Comparison of ENCODE assay signal across 10 mouse cellular contexts in the genomic region with DNA sequence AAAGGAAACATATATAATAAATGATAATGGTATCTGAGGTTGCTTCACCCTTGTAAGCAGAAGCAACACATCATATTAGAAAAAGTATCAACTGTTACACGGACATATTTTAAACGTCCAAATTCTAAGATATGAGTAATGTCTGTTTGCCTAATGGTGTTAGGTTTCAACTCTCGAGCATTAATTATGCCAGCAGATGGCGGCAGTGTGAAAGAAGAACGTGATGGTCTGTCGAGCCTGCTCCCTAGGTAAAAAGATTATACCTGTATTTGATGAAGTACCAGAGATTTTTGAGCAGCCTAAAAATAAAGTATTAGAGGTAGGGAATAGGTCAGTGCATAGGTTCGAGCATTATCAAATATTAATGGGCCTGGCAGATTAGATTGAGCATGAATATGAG. TPM values are rescaled to one million over a fixed set of nuclear protein-coding genes. Genes with fewer than 3 reads are reported as not detected.
DNase-seq lines count a peak whose midpoint lies in the region; TF ChIP-seq lines count a peak whose summit lies in the region.
"Had no signal": no experiment of that assay in that cellular context is flagged by ENCODE, and none has a peak within 500 bp of the region (broad histone marks: within the 10 kb centered on the region; RNA-seq: fewer than 3 reads in every experiment).

No protein-coding gene starts in this region.

- H3K9me3 ChIP-seq in CH12.LX (replicated peaks; ENCODE audit: low read length), result no peaks in the 10 kb centered on the region

- H3K36me3 ChIP-seq in CH12.LX (replicated peaks in 1 of 2; ENCODE audit: control insufficient read depth in 1 of 2, insufficient read depth in 1 of 2, low read length in 1 of 2), result no peaks in the 10 kb centered on the region

- H3K4me1 ChIP-seq in CH12.LX (ENCODE audit: control insufficient read depth in 1 of 2, insufficient read depth in 2 of 2), result peaks cover 0 to 4% of the 10 kb centered on the region in 2 experiments; a peak in 2 of 4 replicates

- peak; percentile 97 for TF ChIP-seq RAD21 in CH12.LX (IDR thresholded peaks at IDR 0.05; ENCODE audit: low read depth, low read length)

- no peaks in the 10 kb centered on the region for H3K79me2 ChIP-seq in CH12.LX (replicated peaks; ENCODE audit: control insufficient read depth, extremely low read depth, insufficient read depth, poor library complexity, severe bottlenecking)

- no peak overlapping the region for H3K27ac ChIP-seq in CH12.LX (ENCODE audit: insufficient read depth, low read depth)

- H3K4me2 ChIP-seq in CH12.LX (ENCODE audit: insufficient read depth, low read depth, poor library complexity, severe bottlenecking), result no peak overlapping the region; the same call in 1 of the 2 replicates

- no peak overlapping the region for H3K4me3 ChIP-seq in CH12.LX (replicated peaks in 1 of 3; ENCODE audit: low read depth in 2 of 3, low read length in 2 of 3, poor library complexity in 1 of 3)

- dilution Hi-C loops in CH12.LX (cut with MboI; ENCODE audit: extremely low pct_ligation_motif_present, extremely low pct_unique_long_range_greater_than_20kb, low sequenced_read_pairs), result no loop called here

- no peak for TF ChIP-seq POLR2A in CH12.LX (IDR thresholded peaks at IDR 0.05; ENCODE audit: low read depth, low read length)

- peak; percentile 60 for DNase-seq in gastrocnemius, adult 18-20 months (ENCODE audit: low spot score)
- no peak for DNase-seq in gastrocnemius, postnatal 25 days
- peak; percentile 74 for DNase-seq in CH12.LX (ENCODE audit: extremely low read depth)
- peak; percentile 48 for DNase-seq in c-Kit-positive CD71-positive TER-119-positive erythroid progenitor cells, embryonic 14.5 days (ENCODE audit: low spot score)
- peak; percentile 31 to 57 for DNase-seq in frontal cortex, postnatal 25 days (ENCODE audit: low spot score in 2 of 2)
- DNase-seq in kidney, postnatal 4 days, result peak; percentile 77 to 79
- DNase-seq in lung, postnatal 25 days (ENCODE audit: low spot score), result peak; percentile 78
- peak; percentile 35 to 76 for DNase-seq in spleen, adult 18-20 months

- H3K9ac ChIP-seq in CH12.LX (ENCODE audit: insufficient read depth, low read depth), result no peak overlapping the region

- TF ChIP-seq CTCF in CH12.LX (conservative IDR thresholded peaks at IDR 0.05 in 1 of 2, IDR thresholded peaks at IDR 0.05 in 1 of 2; ENCODE audit: low read depth in 2 of 2, low read length in 2 of 2), result peak in 1 of 2 experiments; percentile 97; a peak in 3 of 4 replicates

- in situ Hi-C loops in CH12.LX (cut with MboI; ENCODE audit: low pct_ligation_motif_present, low pct_unique_long_range_greater_than_20kb, low sequenced_read_pairs), result loop anchor here (25.0 kb wide), 1 partner anchor 223 kb away; a partner anchor contains a TSS

- no peak for TF ChIP-seq EP300 in CH12.LX (IDR thresholded peaks at IDR 0.05; ENCODE audit: low read length)

- H3K27me3 ChIP-seq in CH12.LX (replicated peaks), result no peaks in the 10 kb centered on the region

TF ChIP-seq in CH12.LX, 34 proteins besides CTCF, POLR2A, EP300 and RAD21:
- TF ChIP-seq BHLHE40 (IDR thresholded peaks at IDR 0.05; ENCODE audit: low read depth, low read length) (no peak), SMC3 (IDR thresholded peaks at IDR 0.05; ENCODE audit: low read depth, low read length) (peak; percentile 99), SIN3A (IDR thresholded peaks at IDR 0.05; ENCODE audit: low read length) (peak; percentile 15; the same call in 1 of the 2 replicates), ZC3H11A (IDR thresholded peaks at IDR 0.05; ENCODE audit: low read depth, low read length) (peak; percentile 98)

RNA-seq across cellular contexts. Expression of a gene that starts 2.8 kb away (rescaled TPM):
- total RNA-seq in gastrocnemius, adult 18-20 months (2021), result 1 to 10 TPM; 1.1 to 1.8 TPM
- total RNA-seq in gastrocnemius, postnatal 25 days (2021), result 1 to 10 TPM; 1.6 to 3.5 TPM
- total RNA-seq in CH12.LX (2012; rRNA removed), result 0.17 and 0.34 TPM in 2 replicates
- total RNA-seq in CH12.LX (2014; rRNA removed), result not detected in 2 replicates
- polyA plus RNA-seq in CH12.LX (2012; ENCODE audit: insufficient read length, low read depth), result 0.04 and 0.20 TPM in 2 replicates

RNA-seq across cellular contexts. Expression of a gene that starts 13.4 kb away (rescaled TPM):
- 10 to 100 TPM; 27.4 to 28.3 TPM for total RNA-seq in gastrocnemius, adult 18-20 months (2021)
- total RNA-seq in gastrocnemius, postnatal 25 days (2021), result 10 to 100 TPM; 20.3 to 22.8 TPM
- 21.3 and 22.6 TPM in 2 replicates for total RNA-seq in CH12.LX (2012; rRNA removed)
- 38.7 and 48.8 TPM in 2 replicates for total RNA-seq in CH12.LX (2014; rRNA removed)
- 23.2 and 25.3 TPM in 2 replicates for polyA plus RNA-seq in CH12.LX (2012; ENCODE audit: insufficient read length, low read depth)

RNA-seq across cellular contexts. Expression of a gene that starts 35.6 kb away (rescaled TPM):
- not detected for total RNA-seq in gastrocnemius, adult 18-20 months (2021)
- total RNA-seq in gastrocnemius, postnatal 25 days (2021), result not detected
- total RNA-seq in CH12.LX (2012; rRNA removed) (not detected in 2 replicates), CH12.LX (2014; rRNA removed) (not detected in 2 replicates)
- polyA plus RNA-seq in CH12.LX (2012; ENCODE audit: insufficient read length, low read depth), result not detected in 2 replicates
- polyA plus RNA-seq: large intestine, adult 2 months; stomach, embryonic 14.5 days had no signal

RNA-seq across cellular contexts. Expression of a gene that starts 47.7 kb away (rescaled TPM):
- not detected for total RNA-seq in gastrocnemius, adult 18-20 months (2021)
- not detected for total RNA-seq in gastrocnemius, postnatal 25 days (2021)
- total RNA-seq in CH12.LX (2012; rRNA removed) (not detected in 2 replicates), CH12.LX (2014; rRNA removed) (not detected in 2 replicates)
- not detected in 2 replicates for polyA plus RNA-seq in CH12.LX (2012; ENCODE audit: insufficient read length, low read depth)
- polyA plus RNA-seq: large intestine, adult 2 months; stomach, embryonic 14.5 days had no signal

RNA-seq across cellular contexts. Expression of a gene that starts 54.3 kb away (rescaled TPM):
- 10 to 100 TPM; 41.0 to 49.9 TPM for total RNA-seq in gastrocnemius, adult 18-20 months (2021)
- 10 to 100 TPM; 33.7 to 33.9 TPM for total RNA-seq in gastrocnemius, postnatal 25 days (2021)
- total RNA-seq in CH12.LX (2012; rRNA removed), result 83.2 and 118 TPM in 2 replicates
- total RNA-seq in CH12.LX (2014; rRNA removed), result 63.2 and 67.7 TPM in 2 replicates
- polyA plus RNA-seq in CH12.LX (2012; ENCODE audit: insufficient read length, low read depth), result 80.9 and 90.5 TPM in 2 replicates
